Mouse (Mus musculus) thymus, postnatal 4 days (tissue): ENCODE results near the gene Pqlc2.

Source experiments
- DNase-seq: peaks from one replicate; pipeline ENCODE4 v3.0.0; 2021

Gene Pqlc2

GRCm38 (mm10) chr4:139302241-139302640 is 8.3 kb downstream of the Pqlc2 start:
- no peak for DNase-seq

- no peak for DNase-seq
Observed at GRCm38 (mm10) chr4:139301780-139302179, 8.7 kb downstream of the Pqlc2 start.

GRCm38 (mm10) chr4:139298671-139299366 is 11.7 kb downstream of the Pqlc2 start:
- no peak for DNase-seq

GRCm38 (mm10) chr4:139297566-139297965 is 12.9 kb downstream of the Pqlc2 start:
- DNase-seq = no peak

DNA sequence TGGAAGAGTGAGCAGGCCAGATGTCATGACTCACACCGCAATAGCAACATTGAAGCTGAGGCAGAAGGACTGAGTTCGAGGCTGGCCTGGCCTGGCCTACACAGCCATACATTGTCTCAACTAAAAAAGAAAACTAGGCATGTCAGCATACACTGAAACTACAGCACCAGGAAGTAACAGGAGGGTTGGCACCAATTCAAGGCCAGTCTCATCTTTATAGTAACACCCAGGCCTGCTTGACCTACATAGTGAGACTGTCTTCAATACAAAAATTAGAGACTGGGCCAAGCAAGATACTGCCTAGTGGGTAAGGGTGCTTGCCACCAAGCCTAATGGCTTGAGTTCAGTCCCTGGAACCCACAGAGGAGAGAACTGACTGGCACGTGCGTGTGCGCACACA is 18.5 kb downstream of the Pqlc2 start:
- DNase-seq = no peak

DNA sequence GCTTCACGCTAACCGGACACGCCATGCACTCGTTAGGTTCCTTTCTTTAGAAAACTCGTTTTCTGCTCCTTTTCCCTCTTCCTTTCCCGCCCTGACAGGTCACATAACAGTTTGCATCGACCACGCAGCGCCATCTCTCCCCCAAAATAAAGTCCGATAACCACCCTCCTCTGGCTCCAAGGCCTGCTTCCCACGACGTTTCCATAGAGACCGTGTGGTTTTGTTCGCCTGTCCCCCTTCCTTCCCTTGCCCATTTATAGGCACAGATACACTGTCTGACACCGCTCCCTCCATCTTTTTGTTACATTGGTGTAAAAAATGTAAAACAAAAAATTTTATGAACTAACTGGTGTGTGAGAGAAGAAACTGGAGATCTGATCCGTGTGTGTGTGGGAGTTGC is 19.4 kb downstream of the Pqlc2 start:
- DNase-seq = no peak

- DNase-seq = peak; percentile 59
Observed at GRCm38 (mm10) chr4:139289017-139289416, 21.5 kb downstream of the Pqlc2 start.

- peak; percentile 92 for DNase-seq
Observed at GRCm38 (mm10) chr4:139287122-139287863, 23.2 kb downstream of the Pqlc2 start.

GRCm38 (mm10) chr4:139286234-139286633 is 24.3 kb downstream of the Pqlc2 start:
- DNase-seq = no peak

- no peak for DNase-seq
Observed at GRCm38 (mm10) chr4:139284877-139285276, 25.6 kb downstream of the Pqlc2 start.

DNA sequence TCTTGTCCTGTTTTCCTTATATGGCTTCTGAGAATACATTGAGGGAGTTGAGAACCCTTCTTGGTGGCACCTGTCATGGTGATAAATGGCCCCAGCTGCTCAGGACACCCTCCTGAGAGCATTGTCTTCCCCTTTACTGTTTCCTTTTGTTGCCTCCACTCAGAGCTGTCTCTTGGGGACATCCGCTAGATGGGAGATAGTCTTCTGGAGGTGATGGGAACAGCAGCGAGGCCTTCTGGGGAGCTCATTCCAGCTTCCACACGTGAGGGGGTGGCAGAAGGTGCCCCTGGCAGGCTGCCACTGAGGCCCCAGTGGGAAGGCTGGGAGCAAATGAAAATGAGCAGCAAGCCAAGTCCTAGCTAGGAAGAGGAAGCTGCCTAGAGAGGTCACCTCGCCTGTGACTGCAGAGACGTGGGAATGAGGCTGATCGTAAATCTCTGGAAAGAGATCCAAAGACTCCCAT is 27.5 kb downstream of the Pqlc2 start:
- DNase-seq = no peak

DNA sequence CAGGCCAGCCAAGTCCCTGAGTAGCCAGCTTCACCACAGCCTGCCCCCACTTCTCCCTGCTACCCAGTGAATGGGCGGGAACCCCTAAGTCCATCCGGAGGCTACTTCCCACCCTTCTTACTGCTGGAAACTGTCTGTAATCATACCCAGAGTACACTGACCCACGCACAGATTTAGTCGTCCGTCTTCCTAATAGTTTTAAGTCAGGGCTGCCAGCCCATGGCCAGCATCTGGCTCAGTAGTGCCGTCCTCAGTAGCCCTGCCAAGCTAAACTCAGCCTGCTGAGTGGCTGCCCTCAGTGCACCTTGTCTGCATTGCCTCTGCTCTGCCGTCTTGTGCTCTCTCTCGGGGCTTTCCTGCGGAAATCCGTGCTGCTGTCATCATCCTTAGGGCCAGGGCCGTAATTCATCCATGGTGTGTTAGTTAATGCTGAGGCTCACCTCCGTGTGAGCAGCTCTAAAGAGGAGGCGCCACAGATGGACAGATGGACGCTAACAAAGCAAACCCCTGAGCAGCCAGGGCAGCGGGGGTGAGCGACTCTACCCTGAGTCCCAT is 28.6 kb downstream of the Pqlc2 start:
- DNase-seq = no peak

DNA sequence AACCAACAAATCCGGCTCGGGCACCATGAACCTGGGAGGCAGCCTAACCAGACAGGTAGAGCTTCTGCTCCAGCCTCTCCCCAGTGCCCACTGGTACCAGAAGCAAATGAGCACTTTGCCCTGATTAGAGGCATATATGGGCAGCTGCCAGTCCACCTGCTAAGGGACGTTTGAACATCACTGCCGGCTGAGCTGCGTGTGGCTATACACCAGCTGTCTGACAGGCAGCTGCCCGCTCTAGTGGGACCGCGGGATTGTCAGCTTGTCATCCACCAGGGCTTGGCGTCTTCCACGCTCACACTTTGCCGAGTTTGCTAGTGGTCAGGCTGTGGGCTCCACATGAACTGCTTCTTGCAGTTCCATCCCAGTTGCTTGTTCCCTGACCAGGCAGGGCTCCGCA is 30.0 kb downstream of the Pqlc2 start:
- DNase-seq = no peak

DNA sequence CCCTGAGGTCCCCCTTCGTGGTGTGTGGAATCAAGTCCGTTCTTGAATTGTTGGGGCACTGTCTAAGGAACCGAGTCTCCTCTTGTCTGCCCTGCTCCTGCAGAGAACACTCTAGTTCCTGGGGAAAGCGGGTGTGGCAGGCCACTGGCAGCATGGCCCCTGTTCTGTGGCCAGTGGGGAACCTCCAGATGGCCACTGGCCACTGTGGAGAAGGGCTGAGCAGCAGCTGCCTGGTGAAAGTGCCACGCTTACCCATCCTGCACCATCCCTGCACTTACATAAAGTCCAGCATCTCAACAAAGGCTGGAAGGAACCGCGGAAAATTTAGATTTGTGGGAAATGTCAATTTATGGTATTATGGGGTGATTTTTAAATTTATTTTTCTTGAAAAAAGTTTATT is 34.1 kb downstream of the Pqlc2 start:
- DNase-seq = no peak

DNA sequence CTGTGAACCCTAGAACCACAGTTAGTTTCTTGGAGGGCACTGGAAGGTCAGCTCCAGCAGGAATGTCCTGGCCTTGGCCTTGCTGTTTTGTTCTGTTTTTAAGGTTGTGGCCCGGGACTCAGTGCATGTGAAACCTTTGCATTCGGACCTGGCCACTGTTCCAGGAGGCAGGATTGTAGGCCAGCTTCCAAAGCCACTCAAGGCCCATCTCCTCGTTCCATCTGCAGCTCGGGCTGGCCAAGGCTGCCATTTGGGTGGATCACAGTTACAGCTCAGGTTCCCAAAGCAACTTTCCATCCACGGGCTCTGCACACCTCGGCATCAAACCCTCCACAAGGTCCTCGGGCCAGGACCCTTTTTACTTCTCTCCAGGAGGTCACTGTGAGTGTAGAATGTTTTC is 35.9 kb downstream of the Pqlc2 start:
- DNase-seq = no peak

GRCm38 (mm10) chr4:139272951-139273680 is 37.4 kb downstream of the Pqlc2 start:
- DNase-seq = no peak

DNA sequence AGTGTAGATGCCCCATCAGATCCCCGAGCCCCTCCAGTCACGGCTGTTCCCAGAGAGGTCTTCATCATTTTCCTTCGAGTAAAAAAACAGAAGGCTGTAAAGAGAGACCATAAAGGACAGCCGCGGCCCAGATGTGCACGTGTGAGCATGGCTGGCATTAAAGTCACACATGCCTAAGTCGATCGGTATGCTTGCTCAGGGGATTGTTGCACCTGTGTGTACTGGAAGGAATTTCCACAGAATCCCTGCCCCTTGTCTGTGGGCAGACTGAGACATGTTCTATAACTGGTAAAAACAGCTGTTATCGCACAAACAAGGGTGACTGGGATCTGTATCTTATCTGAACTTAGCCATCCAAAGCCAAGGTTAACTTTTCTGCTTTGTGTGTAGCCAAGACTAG is 38.9 kb downstream of the Pqlc2 start:
- no peak for DNase-seq

DNA sequence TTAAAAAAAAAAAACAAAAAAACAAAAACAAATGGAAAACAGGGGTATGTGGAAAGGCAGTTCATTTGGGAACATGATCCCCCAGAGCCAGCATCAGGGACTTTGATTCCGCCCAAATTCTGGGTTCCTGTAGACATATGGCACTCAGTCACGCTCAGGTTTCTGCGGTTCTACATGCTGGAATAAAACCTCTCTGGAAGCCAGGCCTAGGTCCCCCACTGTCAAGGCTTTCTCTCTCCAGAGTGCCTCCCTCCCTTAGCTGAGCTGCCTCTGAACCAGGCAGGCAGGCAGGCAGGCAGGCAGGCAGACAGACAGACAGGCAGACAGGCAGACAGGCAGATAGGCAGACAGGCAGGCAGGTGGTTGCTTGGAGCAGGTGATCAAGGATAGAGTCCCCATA is 40.3 kb downstream of the Pqlc2 start:
- no peak for DNase-seq

DNA sequence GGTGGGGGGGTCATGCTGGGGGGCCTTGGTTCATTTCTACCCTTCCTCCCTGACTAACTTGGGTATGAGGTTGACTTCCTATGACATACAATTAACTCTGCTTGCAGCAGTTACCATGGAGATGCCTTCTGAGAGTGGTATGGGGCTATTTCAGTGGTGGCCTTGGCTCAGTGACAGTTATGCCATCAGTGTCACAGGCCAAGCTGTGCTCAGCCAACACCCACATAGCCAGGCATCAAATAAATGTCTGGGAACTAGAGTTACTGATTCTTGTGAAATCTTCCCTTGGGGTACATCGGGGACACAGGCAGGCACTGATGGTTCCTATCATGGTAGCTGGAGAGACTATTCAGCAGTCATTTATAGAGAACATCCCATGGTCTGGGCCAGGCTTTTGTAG is 42.3 kb downstream of the Pqlc2 start:
- DNase-seq = no peak

GRCm38 (mm10) chr4:139267335-139267734 is 43.2 kb downstream of the Pqlc2 start:
- DNase-seq = no peak

GRCm38 (mm10) chr4:139266500-139266865 is 44.0 kb downstream of the Pqlc2 start:
- DNase-seq = no peak

- DNase-seq = no peak
Observed at GRCm38 (mm10) chr4:139265783-139266499, 44.6 kb downstream of the Pqlc2 start.

- DNase-seq = no peak
Observed at GRCm38 (mm10) chr4:139262981-139263380, 47.5 kb downstream of the Pqlc2 start.
